Mouse (Mus musculus): Measurements from ENCODE around the gene Hoxb4.

GRCm38 (mm10) chr11:96348141-96348928 lies 30.3 kb downstream of the Hoxb4 start:
- no peak for TF ChIP-seq CTCF (IDR thresholded peaks at IDR 0.05; ENCODE audit: insufficient read depth, low read depth, low read length)
- TF ChIP-seq POLR2A (IDR thresholded peaks at IDR 0.05; ENCODE audit: insufficient read depth, low read depth, low read length): no peak

Measured in olfactory bulb, adult 2 months (tissue).